Mouse (Mus musculus) heart, postnatal 36 days (tissue): Measurements from ENCODE around the gene Ttc6. TPM values are rescaled to one million over a fixed set of nuclear protein-coding genes. Genes with fewer than 3 reads are reported as not detected.

Experiments
- DNase-seq, 2 experiments: peaks; one replicate each; pipeline ENCODE4 v3.0.0; 2021 to 2022
- intact Hi-C: fragments of 180-260 bp; cut with DNase I; formaldehyde crosslinking; loops from one replicate; pipeline ENCODE4 v1.15.1; 2025
- total RNA-seq, 2 experiments: library from RNA; stranded (reverse); gene quantifications; 2 replicates each; pipeline ENCODE4 v1.2.3; 2021

The Ttc6 gene
- total RNA-seq = not detected

GRCm38 (mm10) chr12:57563909-57564308, at the start of gene Ttc6:
Gene Ttc6, plus strand, starts transcription at chr12:57564113.
- DNase-seq = no peak
- intact Hi-C loops = no loop called here

- DNase-seq = no peak
- intact Hi-C loops = no loop called here
These were observed 49.4 kb upstream of the Ttc6 start for GRCm38 (mm10) chr12:57514552-57514951.

GRCm38 (mm10) chr12:57515702-57516377, 48.1 kb upstream of the Ttc6 start:
- intact Hi-C loops = no loop called here
- DNase-seq = no peak

DNA sequence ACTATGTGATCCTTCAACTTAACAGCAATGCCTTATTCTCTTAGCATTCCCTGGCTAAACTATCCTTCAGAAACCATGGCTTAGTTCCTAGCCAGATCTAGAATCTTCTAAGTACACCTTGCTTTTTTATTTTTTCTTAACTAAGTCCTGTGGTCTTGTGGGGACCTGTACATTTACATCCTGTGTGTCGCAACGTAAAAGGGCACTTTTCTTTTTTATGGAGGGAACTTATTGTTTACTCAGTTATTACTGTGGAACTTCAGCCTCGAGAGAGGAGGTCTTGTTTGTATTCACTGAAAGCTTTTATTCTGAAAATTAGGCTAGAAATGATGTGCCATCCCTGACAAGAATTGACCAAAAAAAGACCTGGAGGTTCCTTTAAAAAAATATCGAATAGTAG, 35.6 kb upstream of the Ttc6 start:
- DNase-seq = no peak
- intact Hi-C loops = no loop called here

GRCm38 (mm10) chr12:57530474-57530873, 33.4 kb upstream of the Ttc6 start:
- no peak for DNase-seq
- intact Hi-C loops = no loop called here

DNA sequence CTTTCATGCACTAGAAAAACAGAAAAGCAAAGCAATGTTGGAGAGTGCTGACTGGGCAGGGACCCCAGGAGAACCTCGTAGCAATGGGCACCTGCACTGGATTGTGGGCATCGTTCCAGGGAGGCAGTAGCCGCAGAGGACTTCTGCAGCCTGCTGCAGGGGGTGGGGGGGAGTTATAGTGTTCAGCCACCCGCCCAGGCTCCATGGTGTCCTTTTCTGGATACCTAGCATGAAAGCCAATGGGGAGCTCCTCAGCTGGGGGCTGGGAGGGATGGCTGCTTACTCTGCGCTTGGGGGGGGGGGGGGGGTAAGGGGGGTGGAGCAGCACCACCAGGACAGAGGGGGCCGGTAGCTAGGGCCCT, 29.4 kb upstream of the Ttc6 start:
- intact Hi-C loops = no loop called here
- DNase-seq = no peak

DNA sequence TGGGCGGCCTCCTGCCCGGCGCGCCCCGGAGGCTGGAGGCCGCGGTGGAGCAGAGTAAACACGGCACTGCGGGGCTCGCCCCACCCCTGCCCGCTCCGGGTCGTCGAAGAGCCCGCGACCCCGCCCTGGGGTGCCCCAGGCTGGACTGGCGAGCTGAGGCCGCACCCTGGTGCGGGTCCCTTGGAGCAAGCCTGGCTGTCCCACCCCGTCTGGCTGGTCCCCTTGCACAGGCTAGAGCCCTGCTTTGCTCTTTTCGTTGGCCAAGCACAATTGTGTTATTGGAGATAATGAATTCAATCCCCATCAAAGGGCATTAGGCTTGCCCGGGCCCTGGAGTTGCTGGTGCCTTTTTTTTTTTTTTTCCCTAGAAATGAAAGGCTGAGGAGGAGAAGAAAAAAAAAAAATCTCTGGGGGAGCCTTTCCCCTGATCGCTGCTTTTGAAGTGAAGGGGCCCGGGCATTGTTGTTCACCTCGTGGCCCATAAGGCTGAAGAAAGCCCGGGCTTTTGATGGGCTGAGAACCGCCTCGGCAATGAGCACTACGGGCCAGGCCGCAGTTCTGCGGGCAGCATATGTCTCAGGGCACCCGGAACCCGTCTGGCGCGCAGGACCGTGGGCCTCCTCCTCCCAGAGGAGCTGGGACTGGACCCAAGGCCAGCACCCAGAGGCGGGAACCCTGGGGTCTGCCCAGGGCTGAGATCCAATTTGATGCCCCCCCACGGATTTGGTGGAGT, 28.9 kb upstream of the Ttc6 start:
- no peak for DNase-seq
- intact Hi-C loops = no loop called here

- intact Hi-C loops = loop anchor here (2.0 kb wide), 1 partner anchor 15 kb away; no protein-coding TSS in a partner anchor
These were observed 27.6 kb upstream of the Ttc6 start for GRCm38 (mm10) chr12:57536056-57536908.

DNA sequence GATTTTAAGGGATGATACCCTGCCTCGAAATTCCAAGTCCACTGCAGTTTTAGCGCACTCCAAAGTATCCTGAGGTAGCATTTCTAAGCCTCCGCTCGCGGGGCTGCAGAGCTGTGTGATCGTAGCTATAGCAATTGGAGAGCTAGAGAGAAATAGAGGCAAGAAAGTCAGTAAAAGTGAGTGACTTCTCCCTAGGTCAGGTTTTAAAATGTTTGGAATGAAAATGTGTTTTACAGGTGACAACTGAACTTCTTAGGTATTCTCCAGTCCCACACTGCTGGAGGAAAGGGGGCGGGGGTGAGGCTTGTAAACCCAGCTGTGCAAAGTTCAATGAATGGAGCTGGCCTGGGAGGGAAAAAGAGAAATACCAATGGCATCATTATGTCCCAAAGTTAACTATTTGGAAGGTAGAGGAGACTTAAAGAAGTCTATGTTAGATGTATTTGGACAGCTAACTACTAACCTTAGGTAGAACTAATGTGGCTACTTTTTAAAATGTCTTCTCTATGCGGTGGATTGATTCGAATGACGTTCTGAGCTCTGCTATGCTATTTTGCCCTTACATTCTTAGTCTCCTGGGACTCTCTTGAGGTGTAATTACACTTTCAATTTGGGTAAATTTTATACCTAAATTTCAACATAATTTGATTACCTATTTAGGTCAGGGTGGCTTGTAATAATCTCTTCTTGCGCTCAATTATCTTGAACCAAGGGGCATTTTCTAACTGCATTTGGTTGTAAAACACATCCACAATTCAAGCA, 26.8 kb upstream of the Ttc6 start:
- DNase-seq = no peak
- intact Hi-C loops = loop anchor here (2.0 kb wide), 1 partner anchor 14 kb away; no protein-coding TSS in a partner anchor

More at GRCm38 (mm10) chr12:57536056-57536908, 27.6 kb upstream of the Ttc6 start:
- no peak for DNase-seq

- intact Hi-C loops = loop anchor here (2.0 kb wide), 1 partner anchor 13 kb away; no protein-coding TSS in a partner anchor
- no peak for DNase-seq
These were observed 25.9 kb upstream of the Ttc6 start for GRCm38 (mm10) chr12:57537791-57538587.

DNA sequence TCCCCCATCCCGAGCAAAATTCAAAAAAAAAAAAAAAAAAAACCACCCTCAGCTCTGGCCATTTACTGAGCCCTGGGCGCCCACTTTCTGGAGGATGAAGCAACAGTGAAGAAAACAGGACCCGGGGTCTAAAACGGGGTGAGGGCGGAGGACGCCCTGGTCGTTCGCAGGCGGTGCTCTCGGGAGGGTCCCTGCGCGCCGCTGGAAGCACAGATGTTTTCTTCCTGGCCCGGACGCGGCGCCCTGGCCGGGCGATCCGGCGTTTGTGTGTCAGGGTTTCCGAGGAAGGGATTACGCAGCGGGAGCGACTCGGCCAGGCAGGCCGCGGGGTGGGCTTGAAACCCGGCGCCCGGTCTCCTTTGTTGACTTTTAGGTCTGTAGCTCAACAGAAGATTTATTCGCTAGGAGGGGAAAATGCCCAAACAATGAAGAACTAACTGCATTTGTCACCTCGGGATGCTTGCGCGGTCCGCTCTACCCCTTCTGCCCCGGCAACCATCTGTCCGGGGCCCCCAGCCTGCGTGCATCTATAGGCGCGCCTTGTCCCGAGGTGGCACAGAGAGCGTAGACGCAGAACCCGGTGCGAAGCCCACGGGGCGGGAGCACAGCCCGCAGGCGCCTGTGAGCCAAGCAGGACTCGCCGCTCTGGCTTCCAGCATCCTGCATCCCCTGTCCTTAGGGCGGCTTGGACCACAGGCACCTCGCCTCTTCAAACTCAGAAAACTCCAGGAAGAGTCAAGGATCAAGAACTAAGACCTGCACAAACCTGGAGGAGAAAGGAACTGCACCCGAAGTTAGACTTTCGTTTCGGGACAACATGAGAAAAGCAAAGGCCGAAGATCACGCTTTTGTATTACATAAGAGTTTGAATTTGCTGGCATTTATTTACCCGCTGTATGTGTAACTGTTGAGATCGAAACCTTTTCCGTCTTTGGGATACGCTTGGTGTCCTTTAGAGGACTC, 25.0 kb upstream of the Ttc6 start:
- DNase-seq = peak; percentile 24 to 55

DNA sequence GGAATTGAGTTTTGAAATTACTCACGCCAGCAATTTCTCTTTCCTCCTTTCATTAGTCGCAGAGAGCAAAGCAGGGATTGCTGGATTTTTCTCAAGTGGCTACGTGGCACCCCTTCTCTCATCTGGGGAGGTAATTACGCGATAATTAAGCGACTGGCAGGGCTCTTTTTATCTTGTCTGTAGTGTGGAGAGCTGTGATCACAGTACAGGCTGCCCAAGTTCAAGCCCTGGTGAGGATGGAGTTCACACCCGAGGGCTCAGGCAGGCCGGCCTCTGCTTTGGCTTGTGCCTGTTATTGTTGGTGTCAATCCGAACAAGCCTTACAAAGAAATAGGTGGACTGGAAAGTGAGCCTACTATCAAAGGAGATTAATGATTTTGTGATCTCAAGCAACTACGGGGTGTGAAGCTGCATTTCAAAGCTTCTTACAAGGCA, 24.3 kb upstream of the Ttc6 start:
- intact Hi-C loops = no loop called here
- peak in 1 of 2 experiments; percentile 52 for DNase-seq

More for the DNA sequence above, 25.0 kb upstream of the Ttc6 start:
- intact Hi-C loops = no loop called here

- no peak for DNase-seq
- intact Hi-C loops = loop anchor here (5.0 kb wide), 1 partner anchor 849 kb away; the partner anchor contains the start of gene Pax9
These were observed 22.8 kb upstream of the Ttc6 start for GRCm38 (mm10) chr12:57541118-57541517.

DNA sequence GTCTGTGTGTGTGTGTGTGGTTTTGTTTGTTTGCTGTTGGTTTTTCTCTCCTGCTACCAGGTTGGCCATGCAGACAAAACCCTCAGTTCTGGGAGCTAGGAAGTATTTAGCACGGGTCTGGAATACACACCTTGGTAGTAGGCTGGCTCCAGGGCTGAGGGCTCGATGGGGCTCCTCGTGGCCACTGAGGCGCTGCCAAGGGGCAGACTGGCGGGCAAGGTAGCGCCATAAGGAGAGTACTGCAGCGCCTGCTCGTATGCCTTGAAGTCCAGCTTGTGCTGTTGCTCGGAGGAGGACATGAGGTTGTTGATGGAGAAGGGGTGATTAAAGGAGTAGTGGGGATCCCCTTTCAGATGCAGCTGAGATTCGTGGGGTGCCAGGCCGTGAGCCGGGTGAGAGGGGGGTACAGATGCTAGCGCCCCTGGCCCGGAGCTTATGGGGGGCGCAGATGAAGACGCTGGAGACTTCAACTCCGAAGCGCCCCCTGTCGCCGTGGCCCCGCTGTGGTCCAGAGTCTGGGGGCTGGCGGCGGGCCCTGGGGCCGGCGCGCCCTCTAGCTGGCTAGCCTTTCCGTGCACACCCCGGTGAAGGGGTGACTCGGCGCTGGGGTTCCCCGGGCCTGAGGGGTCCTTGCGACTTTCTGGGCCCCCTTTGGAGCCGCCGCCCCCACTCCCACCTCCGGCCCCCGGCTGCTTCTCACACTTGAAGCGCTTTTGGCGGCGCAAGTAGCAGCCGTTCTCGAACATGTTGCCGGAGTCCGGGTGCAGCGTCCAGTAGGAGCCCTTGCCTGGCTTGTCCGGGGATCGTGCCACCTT, 21.8 kb upstream of the Ttc6 start:
- intact Hi-C loops = loop anchor here (5.0 kb wide), 1 partner anchor 850 kb away; the partner anchor contains the start of gene Pax9
- no peak for DNase-seq

- no peak for DNase-seq
- intact Hi-C loops = loop anchor here (5.0 kb wide), 1 partner anchor 851 kb away; the partner anchor contains the start of gene Pax9
These were observed 20.9 kb upstream of the Ttc6 start for GRCm38 (mm10) chr12:57542746-57543626.

DNA sequence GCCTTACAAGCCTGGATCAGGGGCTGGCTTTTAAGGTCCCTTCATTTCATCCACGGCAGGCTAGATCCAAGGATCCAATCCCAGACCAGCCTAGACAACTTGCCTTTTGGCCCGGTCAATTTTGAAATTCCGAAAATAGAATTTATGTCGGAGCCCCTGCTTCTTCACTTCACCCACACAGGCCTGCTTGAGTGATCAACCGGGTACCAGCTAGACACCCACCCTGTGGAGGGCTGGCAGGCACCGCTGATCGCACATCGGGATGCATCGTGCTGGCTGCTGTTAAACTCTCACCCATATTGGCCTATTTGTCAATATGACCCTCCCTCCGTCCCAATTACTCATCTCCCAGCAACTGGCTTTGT, 20.3 kb upstream of the Ttc6 start:
- intact Hi-C loops = loop anchor here (5.0 kb wide), 1 partner anchor 851 kb away; the partner anchor contains the start of gene Pax9

More for the DNA sequence above, 20.3 kb upstream of the Ttc6 start:
- no peak for DNase-seq
